Mouse (Mus musculus) E14TG2a.4 (cell line): ENCODE results near the gene Olfr62.

Experiments used
- CTCF ChIP-seq: conservative IDR thresholded peaks from 2 replicates; pipeline ENCODE4 v1.5.1; 2014; ENCODE audit warnings: low read length
- NANOG ChIP-seq: IDR thresholded peaks from 2 replicates; pipeline ENCODE4 v1.6.1; 2014; ENCODE audit warnings: borderline replicate concordance, low read length, mixed read lengths

DNA sequence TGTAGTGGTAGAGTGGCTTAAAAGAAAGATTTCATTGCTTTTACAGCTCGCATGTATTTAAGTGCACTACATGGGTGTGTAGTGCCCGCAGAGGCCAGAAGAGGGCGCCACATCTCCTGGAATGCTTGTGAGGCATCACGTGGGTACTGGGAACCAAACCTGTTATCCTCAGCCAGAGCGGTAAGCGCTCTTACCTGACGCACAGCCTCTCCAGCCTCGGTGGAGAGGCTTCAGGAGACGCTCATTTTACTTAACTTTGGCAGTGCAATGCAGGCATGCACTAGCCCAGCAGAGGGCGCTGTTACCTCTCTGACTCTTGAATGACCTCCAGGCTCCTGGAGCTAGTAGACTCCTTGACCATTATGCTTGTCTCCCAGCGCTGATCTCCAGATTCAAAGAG lies 46.1 kb upstream of the Olfr62 start:
- TF ChIP-seq NANOG (no peak), CTCF (peak; percentile 89)
